Mouse (Mus musculus) bone marrow, adult 2 months (tissue): ENCODE measurements around the gene Ercc2.

Experiments
- CTCF ChIP-seq: fragments of 200-500 bp; IDR thresholded peaks from 2 replicates; pipeline ENCODE4 v1.5.1; 2011; ENCODE audit warnings: low read length, control low read depth; ENCODE audit not compliant: control insufficient read depth, insufficient read depth
- POLR2A ChIP-seq: fragments of 200-500 bp; IDR thresholded peaks from 2 replicates; pipeline ENCODE4 v1.6.1; 2011; ENCODE audit warnings: low read depth, mild to moderate bottlenecking, control low read depth, low read length, borderline replicate concordance; ENCODE audit not compliant: control insufficient read depth

GRCm38 (mm10) chr7:19350221-19350620 is 31.6 kb upstream of the Ercc2 start:
- TF ChIP-seq CTCF (no peak), POLR2A (no peak)
